Mouse (Mus musculus) ES-Bruce4 (cell line): Measurements from ENCODE around the gene Amz2.

ENCODE experiments used
- CTCF ChIP-seq: IDR thresholded peaks from one replicate; pipeline ENCODE4 v1.8.1; 2011; ENCODE audit warnings: low read depth, low read length
- POLR2A ChIP-seq: IDR thresholded peaks from one replicate; pipeline ENCODE4 v1.8.1; 2011; ENCODE audit warnings: low read length; ENCODE audit not compliant: insufficient read depth

DNA sequence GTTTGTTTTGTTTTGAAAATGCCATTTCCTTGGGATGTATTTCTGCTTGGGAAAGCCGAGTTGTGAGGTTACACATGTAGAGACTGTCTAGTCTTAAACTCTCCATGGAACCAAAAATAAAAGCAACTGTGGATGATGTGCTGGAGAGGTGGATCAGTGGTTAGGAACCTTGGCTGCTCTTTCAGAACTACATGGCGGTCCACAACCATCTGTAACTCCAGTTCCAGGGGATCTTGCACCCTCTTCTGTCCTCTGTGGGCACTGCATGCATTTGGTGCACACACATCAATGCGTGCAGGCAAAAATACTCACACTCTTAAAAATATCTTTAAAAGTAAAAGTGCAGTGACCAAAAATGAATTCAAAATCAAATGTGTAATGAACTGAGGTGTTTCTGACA, 15.4 kb downstream of the Amz2 start:
- no peak for TF ChIP-seq POLR2A
- peak; percentile 85 for TF ChIP-seq CTCF
